Mouse (Mus musculus): Measurements from ENCODE around the gene Pik3cd.
"Not testable (repeated sequence)": the region's sequence is repeated elsewhere in the genome, so short reads cannot be mapped to it uniquely, and the experiment has no call there.

Gene Pik3cd

GRCm38 (mm10) chr4:149702210-149702979 lies at the start of gene Pik3cd:
TSS of gene Pik3cd (minus strand) at chr4:149702571.
- in situ Hi-C loops (cut with MboI; ENCODE audit: low pct_unique_long_range_greater_than_20kb in 1 of 2, low sequenced_read_pairs in 2 of 2, unreplicated experiment in 1 of 2): no loop called here

DNA sequence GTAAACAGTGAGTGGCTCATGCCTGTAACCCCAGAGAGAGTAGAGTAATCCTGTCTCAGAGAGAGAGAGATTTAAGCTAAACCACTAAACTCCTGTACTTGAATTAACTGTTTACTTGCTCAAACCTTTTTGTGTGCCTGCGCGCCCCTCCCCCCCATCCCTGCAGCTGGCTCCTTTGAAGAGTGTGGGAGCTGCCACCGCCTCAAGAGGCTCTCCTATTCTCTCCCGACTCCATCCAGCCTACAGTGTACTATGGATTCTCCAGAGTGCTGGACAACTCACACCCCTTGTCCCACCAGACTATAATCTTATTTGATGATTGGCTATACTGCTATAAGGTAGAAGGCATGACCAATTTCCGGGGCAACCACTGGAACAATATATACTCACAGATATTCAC lies 48.3 kb upstream of the Pik3cd start:
- in situ Hi-C loops (cut with MboI; ENCODE audit: low pct_unique_long_range_greater_than_20kb in 1 of 2, low sequenced_read_pairs in 2 of 2, unreplicated experiment in 1 of 2): no loop called here

DNA sequence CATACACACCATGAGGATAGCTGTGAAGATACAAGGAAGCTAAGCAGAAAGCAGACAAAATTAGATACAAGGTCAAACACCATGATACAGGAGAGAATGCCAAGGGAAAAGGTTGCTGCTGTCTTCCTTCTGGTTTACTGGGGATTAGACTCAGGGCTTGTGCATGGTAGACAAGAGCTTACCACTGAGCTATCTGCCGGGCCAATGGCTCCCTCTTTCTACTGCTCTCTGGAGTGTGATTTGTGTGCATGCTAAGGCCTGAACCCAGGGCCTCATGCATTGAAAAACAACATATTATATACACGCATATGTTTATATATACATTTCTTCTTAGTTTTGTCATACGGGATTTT lies 47.3 kb upstream of the Pik3cd start:
- in situ Hi-C loops (cut with MboI; ENCODE audit: low pct_unique_long_range_greater_than_20kb in 1 of 2, low sequenced_read_pairs in 2 of 2, unreplicated experiment in 1 of 2): not testable (repeated sequence)

DNA sequence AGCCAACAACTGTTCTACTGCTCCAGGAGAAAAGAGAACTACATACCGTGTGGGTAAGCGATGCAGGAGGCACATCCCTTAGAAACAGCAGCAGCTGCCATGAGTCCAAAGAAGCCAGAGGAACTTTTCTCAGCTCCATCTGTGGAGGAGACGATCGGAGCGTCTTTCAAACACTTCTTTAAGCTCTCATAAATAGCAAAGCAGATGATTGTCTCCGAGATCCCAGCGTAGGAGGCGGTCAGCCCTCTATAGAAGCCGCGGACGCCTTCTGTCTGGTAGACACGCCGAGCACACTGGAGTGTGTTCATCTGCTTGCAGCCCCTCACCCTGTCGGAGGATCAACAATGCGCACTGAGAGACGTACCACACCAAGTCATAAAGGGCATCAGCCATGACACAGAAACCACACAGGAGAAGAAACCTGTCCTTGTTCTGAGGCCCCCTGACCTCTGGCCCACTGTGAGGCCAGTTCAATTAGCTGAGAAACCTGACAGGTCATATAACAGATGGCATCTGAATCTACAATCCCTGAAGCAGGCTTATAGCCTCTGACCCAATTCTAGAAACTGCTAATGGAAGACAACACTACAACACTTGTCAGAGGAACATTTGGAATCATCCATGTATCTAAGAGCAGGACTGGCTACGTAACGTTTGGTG lies 46.8 kb upstream of the Pik3cd start:
- in situ Hi-C loops (cut with MboI; ENCODE audit: low pct_unique_long_range_greater_than_20kb in 1 of 2, low sequenced_read_pairs in 2 of 2, unreplicated experiment in 1 of 2): no loop called here

GRCm38 (mm10) chr4:149744119-149744518 lies 41.7 kb upstream of the Pik3cd start:
- in situ Hi-C loops (cut with MboI; ENCODE audit: low pct_unique_long_range_greater_than_20kb in 1 of 2, low sequenced_read_pairs in 2 of 2, unreplicated experiment in 1 of 2): no loop called here

DNA sequence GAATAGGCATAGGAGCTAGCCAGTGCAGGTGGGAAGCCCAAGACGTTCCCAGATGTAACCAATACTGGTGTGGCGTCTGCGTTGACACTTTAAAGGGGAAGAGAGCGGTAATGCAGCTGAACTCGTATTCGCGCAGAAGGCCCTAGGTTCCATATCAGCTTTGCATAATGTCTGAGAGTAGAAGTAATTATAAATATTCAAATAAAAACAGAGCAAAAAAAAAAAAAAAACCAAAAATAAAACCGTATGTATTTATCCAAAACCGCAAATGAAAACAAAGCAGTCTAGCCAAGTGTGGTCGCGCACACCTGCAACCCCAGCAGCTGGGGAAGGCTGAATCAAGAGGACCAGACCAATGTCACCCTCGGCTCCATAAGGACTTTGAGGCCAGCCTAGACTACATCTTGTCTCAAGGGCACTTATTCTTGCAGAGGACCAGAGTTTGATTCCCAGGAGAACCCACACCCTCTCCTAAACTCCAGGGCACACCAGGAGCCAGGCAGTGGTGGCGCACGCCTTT lies 39.7 kb upstream of the Pik3cd start:
- in situ Hi-C loops (cut with MboI; ENCODE audit: low pct_unique_long_range_greater_than_20kb in 1 of 2, low sequenced_read_pairs in 2 of 2, unreplicated experiment in 1 of 2): no loop called here

DNA sequence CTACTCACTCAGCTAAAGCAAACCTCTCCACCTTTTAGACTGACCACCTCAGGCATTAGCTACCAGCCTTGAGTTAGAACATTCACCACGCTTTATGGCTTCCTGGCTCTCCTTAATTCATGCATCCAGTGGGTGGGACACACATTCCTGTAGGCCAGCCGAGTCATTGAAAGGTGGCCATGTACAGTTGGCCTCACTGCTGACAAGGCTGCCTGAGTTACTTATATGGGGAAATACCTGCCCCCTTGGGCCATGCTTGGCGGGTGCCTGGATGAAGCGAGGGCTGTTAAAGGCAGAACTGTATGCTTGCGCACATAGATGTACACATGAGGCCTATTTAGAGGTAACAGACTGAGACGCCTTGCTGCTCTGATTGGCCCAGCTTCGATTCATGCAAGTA lies 37.9 kb upstream of the Pik3cd start:
- in situ Hi-C loops (cut with MboI; ENCODE audit: low pct_unique_long_range_greater_than_20kb in 1 of 2, low sequenced_read_pairs in 2 of 2, unreplicated experiment in 1 of 2): no loop called here

DNA sequence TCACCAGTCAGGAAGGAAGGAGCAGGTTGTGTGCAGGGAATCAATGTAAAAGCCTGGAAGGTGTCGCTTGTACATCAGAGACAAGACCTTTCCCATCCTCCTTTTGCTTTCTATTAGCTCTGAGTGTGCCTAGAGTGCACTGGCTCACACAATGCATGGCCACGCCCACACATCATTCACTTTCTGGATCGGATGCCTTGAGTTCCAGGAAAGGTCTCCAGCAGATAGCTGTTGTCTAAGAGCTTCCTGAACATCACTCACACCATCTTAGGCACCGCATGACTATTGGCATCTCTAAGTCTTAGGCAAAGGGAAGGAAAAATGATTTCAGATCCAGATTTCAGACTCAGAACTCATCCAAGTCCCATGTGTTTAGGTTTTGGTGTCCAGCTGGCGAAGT lies 37.1 kb upstream of the Pik3cd start:
- in situ Hi-C loops (cut with MboI; ENCODE audit: low pct_unique_long_range_greater_than_20kb in 1 of 2, low sequenced_read_pairs in 2 of 2, unreplicated experiment in 1 of 2): no loop called here

- in situ Hi-C loops (cut with MboI; ENCODE audit: low pct_unique_long_range_greater_than_20kb in 1 of 2, low sequenced_read_pairs in 2 of 2, unreplicated experiment in 1 of 2): no loop called here
These were observed 35.3 kb upstream of the Pik3cd start, which contains the start of gene Tmem201 for GRCm38 (mm10) chr4:149737383-149738324. TSS of gene Tmem201 (minus strand) at chr4:149738044.

GRCm38 (mm10) chr4:149736581-149736980 lies 34.2 kb upstream of the Pik3cd start:
- in situ Hi-C loops (cut with MboI; ENCODE audit: low pct_unique_long_range_greater_than_20kb in 1 of 2, low sequenced_read_pairs in 2 of 2, unreplicated experiment in 1 of 2): no loop called here

DNA sequence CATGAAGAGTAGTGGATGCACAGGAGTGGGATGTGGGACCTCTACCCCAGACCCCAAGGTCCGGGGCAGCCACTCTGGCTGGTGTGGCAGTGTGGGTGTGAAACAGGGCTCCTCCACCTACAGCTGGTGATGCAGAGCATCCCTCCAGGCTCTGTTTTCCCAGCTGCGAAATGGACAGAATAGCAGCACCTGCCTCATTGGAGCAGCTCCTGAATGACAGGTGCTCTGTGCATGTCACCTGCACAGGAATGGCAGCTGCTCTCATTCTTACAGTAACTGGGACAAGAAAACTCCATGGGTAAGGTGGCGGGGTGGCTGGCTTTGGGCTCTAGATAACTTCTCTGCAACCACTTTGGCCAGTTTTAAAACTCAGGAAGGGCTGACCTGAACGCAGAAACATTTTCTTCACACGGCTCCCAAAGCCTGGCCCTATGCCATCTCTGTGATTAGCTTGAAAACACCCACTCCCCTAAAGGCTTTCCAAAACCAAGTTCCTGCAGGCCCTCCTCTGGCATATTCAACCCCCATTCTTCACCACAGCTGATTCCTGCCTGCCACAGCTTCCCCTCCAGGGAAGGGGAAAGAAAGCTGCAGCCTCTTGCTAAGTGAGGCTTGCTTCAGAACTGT lies 33.4 kb upstream of the Pik3cd start:
- in situ Hi-C loops (cut with MboI; ENCODE audit: low pct_unique_long_range_greater_than_20kb in 1 of 2, low sequenced_read_pairs in 2 of 2, unreplicated experiment in 1 of 2): no loop called here

GRCm38 (mm10) chr4:149734730-149735475 lies 32.5 kb upstream of the Pik3cd start:
- in situ Hi-C loops (cut with MboI; ENCODE audit: low pct_unique_long_range_greater_than_20kb in 1 of 2, low sequenced_read_pairs in 2 of 2, unreplicated experiment in 1 of 2): no loop called here

- in situ Hi-C loops (cut with MboI; ENCODE audit: low pct_unique_long_range_greater_than_20kb in 1 of 2, low sequenced_read_pairs in 2 of 2, unreplicated experiment in 1 of 2): no loop called here
These were observed 31.9 kb upstream of the Pik3cd start for GRCm38 (mm10) chr4:149734246-149734645.

DNA sequence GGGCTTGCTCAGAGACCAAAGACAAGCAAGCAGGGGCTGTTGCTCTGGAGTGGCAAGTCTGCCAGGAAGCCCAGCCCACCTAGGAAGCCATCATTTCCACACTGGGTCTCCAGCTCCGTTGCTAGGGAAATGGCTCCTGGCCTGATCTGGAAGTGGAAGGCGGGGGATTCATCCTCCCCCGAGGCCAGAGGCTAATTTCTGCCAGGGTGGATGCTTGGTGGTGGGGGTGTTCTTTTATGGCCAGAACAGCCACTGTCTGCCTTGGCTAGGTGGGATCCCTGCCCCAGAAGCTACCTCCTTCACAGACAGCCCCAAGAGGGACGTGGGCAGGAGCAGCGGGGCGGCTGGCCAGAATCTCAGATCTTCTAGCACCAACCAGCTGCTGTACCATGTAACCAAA lies 31.4 kb upstream of the Pik3cd start:
- in situ Hi-C loops (cut with MboI; ENCODE audit: low pct_unique_long_range_greater_than_20kb in 1 of 2, low sequenced_read_pairs in 2 of 2, unreplicated experiment in 1 of 2): no loop called here

DNA sequence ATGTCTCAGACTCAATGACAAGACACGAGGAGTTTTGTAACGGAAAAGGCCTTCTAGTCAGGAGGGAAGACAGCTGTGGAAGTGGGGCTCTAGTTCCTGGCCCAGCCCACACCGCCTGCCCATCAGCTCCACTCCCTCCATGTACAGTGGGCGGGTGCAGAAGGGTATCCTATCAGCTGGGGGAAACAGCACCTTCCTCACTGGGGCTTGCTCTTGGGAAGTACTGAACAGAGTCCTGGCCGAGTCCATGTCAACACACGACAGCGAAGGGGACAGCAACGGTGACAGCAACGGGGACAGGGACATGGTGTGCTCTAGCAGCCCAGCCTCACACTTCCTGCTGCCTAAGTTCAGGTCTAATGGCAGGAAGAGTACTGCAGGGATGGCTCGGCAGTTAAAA lies 30.4 kb upstream of the Pik3cd start:
- in situ Hi-C loops (cut with MboI; ENCODE audit: low pct_unique_long_range_greater_than_20kb in 1 of 2, low sequenced_read_pairs in 2 of 2, unreplicated experiment in 1 of 2): no loop called here

DNA sequence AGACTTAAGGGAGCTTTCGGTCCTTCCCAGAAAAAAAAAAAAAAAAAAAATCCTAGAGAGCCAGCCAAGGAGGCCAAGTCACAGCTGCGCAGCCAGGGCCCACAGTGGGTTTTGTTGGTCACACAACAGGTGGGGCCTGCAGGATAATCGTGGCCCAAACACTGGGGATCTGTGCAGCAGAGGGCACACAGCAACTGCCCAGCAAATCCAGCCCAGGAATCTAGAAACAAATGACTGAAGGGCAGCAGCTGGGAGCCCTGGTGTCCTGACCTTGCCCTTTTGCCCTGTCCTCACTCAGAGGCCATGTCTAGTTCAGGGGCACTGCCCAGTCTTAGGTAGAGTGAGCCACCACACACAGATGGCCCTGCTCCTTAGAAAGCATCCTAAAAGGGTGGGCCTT lies 29.9 kb upstream of the Pik3cd start:
- in situ Hi-C loops (cut with MboI; ENCODE audit: low pct_unique_long_range_greater_than_20kb in 1 of 2, low sequenced_read_pairs in 2 of 2, unreplicated experiment in 1 of 2): no loop called here

DNA sequence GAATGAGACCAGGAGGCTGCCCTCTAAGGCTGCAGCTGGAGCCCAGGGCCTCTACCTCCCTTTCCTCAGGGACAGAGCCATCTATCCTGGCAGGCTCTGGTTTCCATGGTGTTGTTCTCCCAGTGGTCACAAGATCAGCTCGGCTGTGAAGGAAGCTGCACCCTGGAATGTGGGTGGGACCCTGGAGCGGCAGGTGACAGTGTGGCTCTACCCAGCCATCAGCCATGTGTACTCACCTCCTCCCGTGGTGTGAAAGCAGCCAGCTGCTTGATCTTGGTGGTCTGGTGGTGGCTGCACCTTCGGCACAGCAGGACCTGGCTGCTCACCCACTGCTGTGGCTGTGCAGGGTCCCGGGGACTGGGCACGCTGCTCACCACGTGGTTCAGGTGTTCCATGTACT lies 28.5 kb upstream of the Pik3cd start:
- in situ Hi-C loops (cut with MboI; ENCODE audit: low pct_unique_long_range_greater_than_20kb in 1 of 2, low sequenced_read_pairs in 2 of 2, unreplicated experiment in 1 of 2): no loop called here

DNA sequence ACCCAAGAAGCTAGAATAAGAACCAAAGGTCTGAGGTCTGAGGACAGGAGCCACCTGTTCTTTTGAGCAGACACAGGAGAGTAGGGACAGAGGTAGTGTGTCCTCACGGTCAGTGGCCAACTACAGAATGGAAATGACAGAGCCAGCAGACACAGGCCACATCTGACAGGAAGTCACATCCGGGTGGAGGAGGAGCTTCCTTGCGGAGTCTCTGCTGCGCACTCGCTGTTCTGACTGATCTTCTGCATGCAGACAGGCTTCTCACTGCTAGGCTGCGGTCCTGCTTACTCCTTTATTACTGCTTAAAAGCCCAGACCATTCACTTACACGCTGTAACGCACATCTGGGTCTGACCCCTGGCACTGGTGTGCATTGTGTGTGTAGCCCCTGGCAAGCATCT lies 26.4 kb upstream of the Pik3cd start:
- in situ Hi-C loops (cut with MboI; ENCODE audit: low pct_unique_long_range_greater_than_20kb in 1 of 2, low sequenced_read_pairs in 2 of 2, unreplicated experiment in 1 of 2): no loop called here

Measured in mouse embryonic stem cell (cell line).